Mouse (Mus musculus): ENCODE measurements around the gene Stk17b.

GRCm38 (mm10) chr1:53791343-53791742 is 6.3 kb upstream of the Stk17b start:
- TF ChIP-seq KAT2A (conservative IDR thresholded peaks at IDR 0.05; ENCODE audit: low read depth, low read length) (no peak), ZNF384 (IDR thresholded peaks at IDR 0.05; ENCODE audit: low read depth, low read length) (no peak), ZC3H11A (IDR thresholded peaks at IDR 0.05; ENCODE audit: low read depth, low read length) (no peak), POLR2A (IDR thresholded peaks at IDR 0.05; ENCODE audit: control insufficient read depth in 1 of 2, insufficient read depth in 1 of 2, low read depth in 1 of 2, low read length in 2 of 2, poor library complexity in 1 of 2) (no peak), TAL1 (IDR thresholded peaks at IDR 0.05; ENCODE audit: low read length) (no peak), CHD1 (IDR thresholded peaks at IDR 0.05; ENCODE audit: low read depth, low read length) (no peak), CTCF (IDR thresholded peaks at IDR 0.05 in 2 of 3, conservative IDR thresholded peaks at IDR 0.05 in 1 of 3; ENCODE audit: control insufficient read depth in 1 of 3, insufficient read depth in 1 of 3, low read depth in 2 of 3, low read length in 3 of 3, poor library complexity in 1 of 3, severe bottlenecking in 1 of 3) (no peak), MAX (IDR thresholded peaks at IDR 0.05; ENCODE audit: low read length) (no peak), SIN3A (IDR thresholded peaks at IDR 0.05; ENCODE audit: low read length) (0 out of 2 replicates have a peak, but pooled peaks have one; percentile 35), USF1 (IDR thresholded peaks at IDR 0.05; ENCODE audit: low read depth, low read length) (peak; percentile 77)
